Mouse (Mus musculus) liver, postnatal 0 days (tissue): Measurements from ENCODE around the gene Sycp2l.

Source experiments
- CTCF ChIP-seq: sonication (generic); IDR thresholded peaks from 2 replicates; pipeline ENCODE4 v1.5.1; 2016; ENCODE audit warnings: antibody characterized with exemption, low read depth
- EP300 ChIP-seq: IDR thresholded peaks from 2 replicates; pipeline ENCODE4 v1.6.1; 2016; ENCODE audit warnings: antibody characterized with exemption, low read depth, mild to moderate bottlenecking

DNA sequence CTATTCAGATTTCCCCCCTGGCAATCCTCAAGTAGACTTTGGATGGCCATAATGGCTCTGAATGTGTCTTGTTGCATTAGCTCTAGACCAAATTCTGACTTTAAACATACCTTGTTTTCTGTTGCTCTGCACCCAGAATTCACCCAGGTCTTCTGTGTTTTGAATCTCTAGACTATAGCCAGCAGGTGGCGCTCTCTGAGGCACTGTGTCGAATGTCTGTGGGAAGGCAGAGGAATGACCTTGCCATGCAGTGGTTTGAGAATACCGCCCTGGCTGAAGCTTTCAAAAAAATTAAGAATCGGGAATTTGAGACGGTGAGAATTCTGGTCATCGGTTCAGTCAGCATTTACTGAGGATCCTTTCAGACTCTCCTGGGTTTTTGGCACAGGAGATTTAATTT lies 20.8 kb downstream of the Sycp2l start:
- TF ChIP-seq CTCF = peak; percentile 90
- TF ChIP-seq EP300 = no peak
